Mouse (Mus musculus) frontal cortex, postnatal 25 days (tissue): ENCODE results near the gene Rhof.
A peak's percentile ranks its signal among the peaks of the same experiment; 100 is the strongest.
"Not testable (repeated sequence)": the region's sequence is repeated elsewhere in the genome, so short reads cannot be mapped to it uniquely, and the experiment has no call there.

Experiments
- DNase-seq, 2 experiments: peaks; one replicate each; pipeline ENCODE4 v3.0.0; 2022; ENCODE audit warnings: low spot score in 2 of 2

Gene Rhof

DNA sequence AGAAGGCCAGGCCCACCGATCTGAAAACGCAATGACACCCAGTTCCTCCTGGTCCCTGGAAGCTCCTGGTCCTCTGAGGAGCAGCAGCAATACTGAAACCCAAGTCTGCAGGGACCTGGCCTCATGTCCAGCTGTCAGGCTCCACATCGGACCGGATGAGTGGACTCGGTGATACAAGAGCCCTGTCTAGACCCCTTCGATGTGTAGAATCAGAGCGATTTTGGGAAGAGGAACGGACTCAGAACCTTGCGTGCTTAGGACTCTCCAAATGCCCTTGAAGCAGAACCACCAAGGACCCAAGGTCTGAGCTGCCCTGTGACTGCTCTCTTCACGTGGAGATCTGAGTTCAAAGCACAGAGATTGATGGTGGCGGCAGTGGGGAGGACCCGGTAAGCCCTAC, 64.4 kb downstream of the Rhof start, which contains the start of gene Tmem120b:
Gene Tmem120b (plus strand): TSS at position 301 of the 400 bp plus-strand sequence.
- no peak for DNase-seq

DNA sequence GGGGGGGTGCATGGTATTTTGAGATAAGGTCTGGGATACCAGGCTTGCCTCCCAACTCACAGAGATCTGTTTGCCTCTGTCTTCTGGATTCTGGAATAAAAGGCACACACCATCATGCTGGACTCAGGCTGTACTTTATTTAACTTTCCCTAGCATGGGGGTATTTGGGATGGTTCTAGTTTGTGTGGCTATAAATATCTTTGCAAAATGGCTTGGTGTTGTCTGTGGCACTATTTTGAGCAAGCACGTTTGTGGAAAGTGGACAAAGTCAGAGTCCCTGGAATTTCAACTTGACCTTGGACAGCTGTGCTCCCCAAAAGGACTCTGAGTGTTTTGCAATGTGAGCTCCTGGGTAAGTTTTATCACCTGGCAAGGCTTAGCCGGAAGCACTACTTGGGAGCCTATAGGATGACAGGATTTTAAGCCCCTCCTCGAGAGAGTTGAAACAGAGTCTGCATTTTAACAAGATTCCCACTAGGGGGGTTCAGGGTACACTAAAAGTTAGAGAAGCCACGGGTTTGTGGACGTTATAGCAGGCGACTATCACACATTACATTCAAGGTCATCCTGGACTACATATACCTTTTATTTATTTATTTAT, 65.0 kb downstream of the Rhof start:
- DNase-seq = no peak

DNA sequence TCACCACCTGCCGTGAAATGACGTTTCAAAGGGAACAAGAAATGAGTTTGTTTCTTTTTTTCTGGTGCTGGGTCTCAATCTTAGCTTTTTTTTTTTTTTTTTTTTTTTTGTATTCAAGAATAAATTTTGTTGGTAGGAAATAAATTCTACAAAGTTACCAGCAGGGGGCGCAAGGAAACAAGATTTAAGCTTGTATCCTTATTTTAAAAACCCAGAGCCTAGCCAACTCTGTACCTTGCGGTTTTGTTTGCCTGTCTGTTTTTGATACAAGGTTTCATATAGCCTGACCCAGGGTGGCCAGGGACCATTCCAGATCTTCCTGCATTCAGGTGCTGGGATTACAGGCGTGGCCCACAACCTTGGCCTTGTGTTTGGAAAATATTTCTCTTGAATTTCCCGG, 68.3 kb downstream of the Rhof start:
- peak in 1 of 2 experiments; percentile 45 for DNase-seq

DNA sequence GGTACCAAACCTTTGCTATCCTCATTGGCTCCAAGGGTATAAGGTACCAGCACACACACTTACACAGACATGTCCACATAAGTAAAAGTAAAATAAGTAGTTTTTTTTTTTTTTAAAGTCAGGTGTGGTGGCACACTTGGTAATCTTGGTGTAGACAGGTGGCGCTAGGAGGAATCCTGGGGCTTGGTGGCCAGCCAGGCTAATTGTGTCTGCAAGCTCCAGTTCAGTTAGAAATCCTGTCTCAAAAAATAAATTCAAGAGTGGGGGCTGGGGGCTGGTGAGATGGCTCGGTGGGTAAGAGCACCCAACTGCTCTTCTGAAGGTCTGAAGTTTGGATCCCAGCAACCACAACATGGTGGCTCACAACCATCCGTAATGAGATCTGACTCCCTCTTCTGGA, 69.4 kb downstream of the Rhof start:
- DNase-seq = no peak

DNA sequence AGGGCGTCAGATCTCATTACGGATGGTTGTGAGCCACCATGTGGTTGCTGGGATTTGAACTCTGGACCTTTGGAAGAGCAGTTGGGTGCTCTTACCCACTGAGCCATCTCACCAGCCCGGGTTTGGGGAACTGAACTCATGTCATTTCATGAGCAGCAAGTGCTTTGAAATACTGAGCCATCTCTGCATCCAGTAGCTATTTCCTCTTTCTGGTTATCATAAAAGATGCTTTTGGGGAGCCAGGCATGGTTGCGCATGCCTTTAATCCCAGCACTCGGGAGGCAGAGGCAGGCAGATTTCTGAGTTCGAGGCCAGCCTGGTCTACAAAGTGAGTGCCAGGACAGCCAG, 71.1 kb downstream of the Rhof start:
- DNase-seq = not testable (repeated sequence)

DNA sequence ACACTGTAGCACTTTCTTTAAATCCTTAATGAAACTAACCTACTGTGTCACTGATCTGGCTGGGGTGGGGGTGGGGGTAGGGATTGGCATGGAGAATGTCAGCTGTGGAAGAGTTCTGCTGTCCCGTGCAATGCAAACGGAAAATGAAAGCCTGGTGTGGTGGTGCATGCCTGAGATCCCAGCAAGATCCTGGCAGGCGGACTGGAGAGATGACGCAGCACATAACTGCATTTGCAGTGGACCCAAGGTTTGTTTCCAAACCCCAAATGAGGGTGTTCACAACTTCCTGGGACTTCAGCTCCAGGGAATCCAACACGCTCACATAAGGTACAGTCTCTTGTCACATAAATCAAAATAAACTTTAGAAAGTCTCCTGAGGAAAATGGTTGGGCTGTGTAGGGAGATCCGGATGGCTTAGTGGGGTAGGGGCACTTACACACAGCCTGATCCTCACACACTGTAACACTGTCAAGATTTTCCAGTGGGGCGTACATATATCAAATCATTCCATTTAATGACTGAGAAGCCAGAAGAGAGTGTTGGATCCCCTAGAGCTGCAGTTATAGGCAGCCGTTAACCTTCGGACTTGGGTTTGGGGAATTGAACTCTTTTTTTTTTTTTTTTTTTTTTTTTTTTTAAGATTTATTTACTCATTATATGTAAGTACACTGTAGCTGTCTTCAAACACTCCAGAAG, 71.6 kb downstream of the Rhof start:
- DNase-seq = no peak

DNA sequence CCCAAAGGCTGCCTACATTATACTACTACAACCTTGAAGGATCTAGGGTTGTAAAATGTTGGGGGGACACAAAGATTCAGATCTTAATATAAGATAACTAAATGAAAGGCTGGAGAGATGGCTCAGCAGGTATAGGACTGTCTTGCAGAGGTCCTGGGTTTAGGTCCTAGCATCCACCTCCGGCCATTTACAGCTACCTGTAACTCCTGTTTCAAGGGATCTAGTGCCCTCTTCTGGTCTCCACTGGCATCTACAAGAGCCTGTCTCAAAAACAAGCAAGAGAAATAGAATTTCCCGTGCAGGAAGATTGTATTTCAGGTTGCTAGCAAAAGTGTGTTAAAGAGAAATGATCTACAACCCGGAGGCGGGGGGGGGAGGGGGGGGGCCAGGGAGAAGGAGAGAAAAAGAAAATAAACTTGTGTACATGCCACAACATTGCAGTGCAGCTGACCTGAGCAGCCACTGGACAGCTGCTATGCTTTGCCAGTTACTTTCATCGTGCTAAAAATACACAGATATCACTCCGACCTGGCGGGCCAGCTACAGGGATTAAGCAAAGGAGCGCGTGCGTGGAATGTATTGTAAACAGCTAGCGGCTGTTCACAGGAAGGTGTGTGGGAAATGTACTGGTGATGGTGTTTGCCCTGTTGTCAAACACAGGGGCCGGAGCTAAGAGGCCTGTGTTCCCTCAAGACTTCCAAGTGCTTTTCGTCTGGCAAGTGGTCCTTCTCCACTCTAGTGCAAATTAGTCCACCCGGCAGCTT, 72.6 kb downstream of the Rhof start:
- DNase-seq = no peak

DNA sequence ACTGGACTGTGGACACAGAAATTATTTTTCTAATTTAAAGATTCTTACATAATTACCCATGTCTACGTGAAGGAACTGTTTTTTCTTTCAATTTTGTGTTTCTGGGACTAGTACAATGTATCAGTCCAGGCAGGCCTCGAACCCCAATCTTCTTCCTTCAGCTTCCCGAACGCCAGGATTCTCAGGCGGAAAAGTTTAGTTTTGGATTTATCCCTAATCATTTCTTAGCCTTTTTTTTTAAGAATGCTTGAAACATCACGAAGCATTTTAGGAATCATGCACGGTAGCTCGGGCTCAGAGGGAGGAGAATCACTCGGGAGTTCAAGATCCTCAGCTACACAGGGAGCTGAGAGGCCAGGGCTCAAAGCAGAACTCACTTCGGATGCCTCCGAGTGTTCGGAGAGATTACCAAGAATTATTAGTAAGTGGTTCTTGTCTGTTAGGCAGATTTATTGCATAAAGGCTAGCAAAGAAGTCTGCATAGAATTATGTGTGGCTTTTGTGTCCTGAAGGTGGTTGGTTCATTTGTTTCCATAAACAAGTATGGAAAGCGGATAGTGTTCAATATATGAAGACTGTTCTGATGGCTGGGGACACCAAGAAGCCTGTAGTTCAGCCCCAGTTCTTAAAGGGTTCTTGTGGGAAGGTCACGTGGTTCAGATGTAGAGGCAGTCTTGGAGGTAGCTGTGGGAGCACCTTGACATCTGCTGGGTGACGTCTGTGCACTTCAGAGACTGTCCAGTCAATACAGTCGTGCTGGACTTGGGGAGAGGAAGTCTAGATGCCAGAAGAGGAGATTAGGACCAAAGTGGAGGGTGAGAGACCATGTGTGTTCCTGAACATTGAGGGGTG, 74.0 kb downstream of the Rhof start:
- no peak for DNase-seq

DNA sequence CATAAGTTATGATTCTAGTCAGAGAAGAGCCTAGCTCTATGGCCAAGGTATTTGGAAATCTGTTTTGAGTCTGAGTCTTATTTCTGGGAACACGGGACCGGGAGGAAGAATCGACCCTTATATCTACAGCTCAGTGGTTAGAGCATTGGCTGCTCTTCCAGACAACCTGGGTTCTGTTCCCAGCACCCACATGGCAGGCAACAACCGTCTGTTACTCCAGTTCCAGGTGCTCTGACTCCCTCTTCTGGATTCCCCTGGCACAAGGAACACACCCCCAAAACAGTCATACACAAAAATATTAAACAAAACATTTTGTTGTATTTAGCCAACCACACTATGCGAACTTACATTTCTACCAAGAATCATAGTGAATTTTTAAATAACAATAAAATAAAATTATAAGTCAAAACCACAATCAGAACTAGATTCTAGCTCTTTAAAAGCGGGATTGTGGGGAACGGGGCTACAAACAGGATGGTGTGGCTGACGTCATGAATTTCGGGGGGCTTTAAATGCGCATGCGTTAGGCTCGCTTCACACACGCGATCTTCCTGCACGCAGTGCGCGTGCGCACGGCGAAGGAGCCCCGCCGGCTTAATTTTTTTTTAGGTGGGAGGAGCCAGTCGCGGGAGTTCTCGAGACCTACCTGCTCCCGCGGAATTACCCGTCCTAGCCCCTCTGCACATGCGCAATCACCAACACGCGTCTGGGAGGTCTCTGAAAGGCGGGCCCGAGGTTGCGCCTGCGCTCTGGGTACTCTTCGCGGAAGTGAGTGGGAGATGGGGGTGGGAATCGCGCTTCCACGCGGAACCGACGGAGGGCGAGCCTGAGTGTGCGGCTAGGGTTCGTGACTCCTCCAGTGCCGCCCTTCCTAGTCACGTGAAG, 74.9 kb downstream of the Rhof start:
- DNase-seq = peak; percentile 89 to 98
